Mouse (Mus musculus) C2C12 (cell line): ENCODE results near the gene Nod1.

Experiments
- CEBPB ChIP-seq: IDR thresholded peaks from one replicate; pipeline ENCODE4 v1.6.1; 2011; ENCODE audit warnings: low read depth, mild to moderate bottlenecking, control low read depth, moderate library complexity
- CTCF ChIP-seq: IDR thresholded peaks from one replicate; pipeline ENCODE4 v1.5.1; 2011; ENCODE audit not compliant: control insufficient read depth, insufficient read depth, insufficient read length

DNA sequence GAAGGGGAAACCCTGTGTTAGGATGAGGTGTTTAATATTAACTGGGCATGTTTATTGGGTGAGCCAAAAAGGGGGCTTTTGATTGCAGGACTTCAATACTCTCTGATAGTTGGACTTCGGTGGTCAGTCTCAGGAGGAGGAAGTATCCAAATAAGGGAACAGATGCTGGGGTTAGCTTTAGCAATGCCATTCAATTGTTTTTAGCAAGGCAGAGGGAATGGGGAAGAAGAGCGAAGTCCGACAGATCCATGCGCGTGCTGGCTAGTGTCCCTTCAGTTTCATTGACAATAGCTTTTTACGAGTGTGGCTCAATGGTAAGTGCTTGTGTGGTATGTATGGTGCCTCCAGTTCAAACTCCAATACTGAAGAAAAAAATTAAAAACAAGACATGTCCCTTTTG lies 31.3 kb downstream of the Nod1 start:
- TF ChIP-seq CEBPB (no peak), CTCF (no peak)
